Mouse (Mus musculus) activated CD4-positive, CD25-positive, alpha-beta regulatory T cell, adult 4 months (primary cell): ENCODE measurements around the gene Abhd12b. TPM values are rescaled to one million over a fixed set of nuclear protein-coding genes. Genes with fewer than 3 reads are reported as not detected.
A peak's percentile ranks its signal among the peaks of the same experiment; 100 is the strongest.

ENCODE experiments used
- ATAC-seq: one replicate; pipeline ENCODE4 v1.8.0; 2017
- polyA plus RNA-seq, 2 experiments: library from polyadenylated mRNA; unstranded; fragments of 100-300 nt; shearing (Covaris generic); gene quantifications; one replicate each; pipeline ENCODE4 v1.2.1; 2017

Gene Abhd12b
- polyA plus RNA-seq = 1 to 10 TPM; 1.0 to 1.2 TPM

- no peak for ATAC-seq
Observed at GRCm38 (mm10) chr12:70153842-70154241, at the start of gene Abhd12b. TSS of gene Abhd12b (plus strand) at chr12:70154142.

- ATAC-seq = no peak
Observed at GRCm38 (mm10) chr12:70104199-70104598, 49.7 kb upstream of the Abhd12b start.

- ATAC-seq = peak; percentile 38
Observed at GRCm38 (mm10) chr12:70104776-70105420, 49.0 kb upstream of the Abhd12b start.

GRCm38 (mm10) chr12:70105885-70106284 lies 48.1 kb upstream of the Abhd12b start:
- ATAC-seq = no peak

GRCm38 (mm10) chr12:70106508-70106907 lies 47.4 kb upstream of the Abhd12b start:
- ATAC-seq = no peak

- no peak for ATAC-seq
Observed at GRCm38 (mm10) chr12:70108104-70108503, 45.8 kb upstream of the Abhd12b start.

- no peak for ATAC-seq
Observed at GRCm38 (mm10) chr12:70109921-70110320, 44.0 kb upstream of the Abhd12b start.

- no peak for ATAC-seq
Observed at GRCm38 (mm10) chr12:70110375-70111116, 43.4 kb upstream of the Abhd12b start.

GRCm38 (mm10) chr12:70111117-70111366 lies 42.9 kb upstream of the Abhd12b start:
- peak; percentile 5 for ATAC-seq

- ATAC-seq = peak; percentile 72
Observed at GRCm38 (mm10) chr12:70111367-70112089, 42.4 kb upstream of the Abhd12b start.

- no peak for ATAC-seq
Observed at GRCm38 (mm10) chr12:70112090-70112383, 41.9 kb upstream of the Abhd12b start.

GRCm38 (mm10) chr12:70113351-70113750 lies 40.6 kb upstream of the Abhd12b start, which contains the start of gene Nin:
TSS of gene Nin (minus strand) at chr12:70113717.
- no peak for ATAC-seq

GRCm38 (mm10) chr12:70117146-70117545 lies 36.8 kb upstream of the Abhd12b start:
- no peak for ATAC-seq

GRCm38 (mm10) chr12:70118721-70119345 lies 35.1 kb upstream of the Abhd12b start:
- ATAC-seq = no peak

GRCm38 (mm10) chr12:70119552-70119951 lies 34.4 kb upstream of the Abhd12b start:
- no peak for ATAC-seq

- no peak for ATAC-seq
Observed at GRCm38 (mm10) chr12:70126626-70127025, 27.3 kb upstream of the Abhd12b start.

GRCm38 (mm10) chr12:70129105-70129504 lies 24.8 kb upstream of the Abhd12b start:
- ATAC-seq = peak; percentile 76

- ATAC-seq = no peak
Observed at GRCm38 (mm10) chr12:70131042-70131675, 22.8 kb upstream of the Abhd12b start.

GRCm38 (mm10) chr12:70134627-70135235 lies 19.2 kb upstream of the Abhd12b start:
- no peak for ATAC-seq

GRCm38 (mm10) chr12:70136185-70136756 lies 17.7 kb upstream of the Abhd12b start:
- ATAC-seq = peak; percentile 97

GRCm38 (mm10) chr12:70137095-70137494 lies 16.8 kb upstream of the Abhd12b start:
- ATAC-seq = no peak

GRCm38 (mm10) chr12:70137626-70138025 lies 16.3 kb upstream of the Abhd12b start:
- no peak for ATAC-seq
